Mouse (Mus musculus) testis, adult 2 months (tissue): ENCODE results near the gene Csad. TPM values are rescaled to one million over a fixed set of nuclear protein-coding genes. Genes with fewer than 3 reads are reported as not detected.
"Not testable (repeated sequence)": the region's sequence is repeated elsewhere in the genome, so short reads cannot be mapped to it uniquely, and the experiment has no call there.

Experiments used
- H3K27ac ChIP-seq: fragments of 200-500 bp; 2 replicates; pipeline ENCODE4 v1.5.1; 2012; ENCODE audit warnings: low read depth, low read length; ENCODE audit not compliant: control insufficient read depth, insufficient read depth
- H3K27me3 ChIP-seq: fragments of 200-500 bp; 2 replicates; pipeline ENCODE4 v1.6.1; 2012; ENCODE audit warnings: mild to moderate bottlenecking, low read length, moderate library complexity; ENCODE audit not compliant: control insufficient read depth, insufficient read depth
- H3K36me3 ChIP-seq: fragments of 200-500 bp; 2 replicates; pipeline ENCODE4 v1.6.1; 2012; ENCODE audit warnings: mild to moderate bottlenecking, low read length; ENCODE audit not compliant: control insufficient read depth, insufficient read depth
- H3K4me1 ChIP-seq: fragments of 200-500 bp; 2 replicates; pipeline ENCODE4 v1.6.1; 2012; ENCODE audit warnings: low read length; ENCODE audit not compliant: control insufficient read depth, insufficient read depth
- H3K4me3 ChIP-seq: fragments of 200-500 bp; 2 replicates; pipeline ENCODE4 v1.5.1; 2012; ENCODE audit warnings: low read depth, mild to moderate bottlenecking, low read length, moderate library complexity, mixed read lengths; ENCODE audit not compliant: control insufficient read depth
- CTCF ChIP-seq: fragments of 200-500 bp; IDR thresholded peaks from 2 replicates; pipeline ENCODE4 v1.5.1; 2012; ENCODE audit warnings: low read depth, mild to moderate bottlenecking, inconsistent platforms, low read length, moderate library complexity; ENCODE audit not compliant: control insufficient read depth, insufficient read depth, insufficient replicate concordance
- POLR2A ChIP-seq: fragments of 200-500 bp; IDR thresholded peaks from 2 replicates; pipeline ENCODE4 v1.6.1; 2012; ENCODE audit warnings: low read depth, mild to moderate bottlenecking, inconsistent platforms, low read length, moderate library complexity; ENCODE audit not compliant: control insufficient read depth
- polyA plus RNA-seq: library from polyadenylated mRNA; depleted of rRNA; stranded (reverse); fragments of >200 nt; gene quantifications from 2 replicates; pipeline ENCODE4 v1.2.3, GENCODE M21; 2012

Gene Csad
- polyA plus RNA-seq, 1 experiment: 23.1 TPM

- Histone ChIP-seq H3K4me1 (peaks cover 5% of the 10 kb centered on the region; the same call in 1 of the 2 replicates), H3K27ac (no peak within 1 kb of the TSS), H3K4me3 (no peak within 1 kb of the TSS), H3K27me3 (no peaks in the 10 kb centered on the region), H3K36me3 (no peaks in the 10 kb centered on the region)
- TF ChIP-seq CTCF (no peak), POLR2A (no peak)
Measured at GRCm38 (mm10) chr15:102231748-102232147, 27.2 kb upstream of the Csad start, which contains the start of gene Itgb7. Itgb7 (minus strand) TSS chr15:102231944.

- H3K4me1 ChIP-seq: peaks cover 5% of the 10 kb centered on the region; the same call in 1 of the 2 replicates
- TF ChIP-seq CTCF: no peak
- TF ChIP-seq POLR2A: no peak
- H3K36me3 ChIP-seq: no peaks in the 10 kb centered on the region
- no peak overlapping the region for H3K4me3 ChIP-seq
- H3K27ac ChIP-seq: no peak overlapping the region
- H3K27me3 ChIP-seq: no peaks in the 10 kb centered on the region
Measured at GRCm38 (mm10) chr15:102230408-102231321, 26.1 kb upstream of the Csad start.

- H3K4me1 ChIP-seq: peaks cover 12% of the 10 kb centered on the region
- H3K4me3 ChIP-seq, H3K27me3 ChIP-seq, H3K27ac ChIP-seq, H3K36me3 ChIP-seq: not testable (repeated sequence)
Measured at GRCm38 (mm10) chr15:102225619-102226018, 21.1 kb upstream of the Csad start.

DNA sequence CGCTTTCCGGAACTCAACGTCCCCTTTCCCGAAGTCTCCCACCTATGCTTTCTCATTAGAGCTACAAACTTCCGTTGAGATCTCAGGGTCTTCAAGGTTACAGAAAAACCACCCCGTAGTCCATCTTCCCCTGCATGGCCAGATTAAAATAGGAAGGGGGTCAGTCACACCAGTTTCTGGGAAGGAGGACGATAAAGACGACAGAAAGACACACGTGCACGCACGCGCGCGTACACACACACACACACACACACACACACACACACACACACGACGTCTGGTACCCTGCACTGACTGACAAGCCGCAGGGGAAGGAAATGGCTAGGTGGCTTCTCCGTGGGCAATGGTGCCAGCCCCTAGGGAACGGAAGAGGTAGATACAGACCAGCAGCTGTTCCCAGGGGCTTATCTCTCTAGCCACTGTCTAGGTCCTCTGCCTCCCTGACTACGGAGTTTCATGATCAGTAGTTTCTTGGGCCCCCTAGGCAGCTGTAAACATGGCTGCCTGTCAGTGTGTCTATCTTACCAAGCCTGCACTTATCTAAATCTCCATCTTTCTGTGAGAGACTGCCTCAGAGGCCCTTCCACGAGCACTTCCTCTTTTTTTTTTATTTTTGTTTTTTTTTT is 20.6 kb upstream of the Csad start:
- Histone ChIP-seq H3K4me3 (peak overlapping the region; percentile 58), H3K27ac (no peak overlapping the region), H3K4me1 (peaks cover 12% of the 10 kb centered on the region), H3K36me3 (no peaks in the 10 kb centered on the region), H3K27me3 (no peaks in the 10 kb centered on the region)
- no peak for TF ChIP-seq POLR2A
- no peak for TF ChIP-seq CTCF

GRCm38 (mm10) chr15:102224186-102224991 is 19.9 kb upstream of the Csad start:
- H3K27me3 ChIP-seq: no peaks in the 10 kb centered on the region
- H3K4me3 ChIP-seq: peak overlapping the region; percentile 58
- peaks cover 12% of the 10 kb centered on the region for H3K4me1 ChIP-seq
- TF ChIP-seq CTCF: peak; percentile 52; the same call in 1 of the 2 replicates
- TF ChIP-seq POLR2A: no peak
- no peak overlapping the region for H3K27ac ChIP-seq
- H3K36me3 ChIP-seq: no peaks in the 10 kb centered on the region

DNA sequence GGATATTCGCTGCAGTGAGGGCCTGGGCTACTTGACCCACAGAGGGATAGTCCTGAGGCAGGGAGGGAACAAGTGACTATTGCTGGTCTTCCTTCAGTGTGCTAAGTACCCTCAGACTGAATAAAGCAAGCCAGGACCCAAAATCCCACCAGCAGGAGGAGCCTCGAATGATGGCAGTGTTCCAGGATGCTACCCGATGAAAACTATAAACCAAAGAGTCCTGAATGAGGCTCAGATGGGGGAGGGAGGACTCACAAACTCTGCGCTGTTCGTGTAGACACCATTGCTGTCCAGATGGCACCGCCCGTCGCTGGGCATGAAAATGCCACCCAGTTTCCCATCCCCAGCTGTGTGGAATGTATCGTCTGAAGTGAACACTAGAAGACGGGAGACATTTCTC is 17.9 kb upstream of the Csad start:
- no peak for TF ChIP-seq CTCF
- Histone ChIP-seq H3K36me3 (no peaks in the 10 kb centered on the region), H3K4me3 (no peak overlapping the region)

GRCm38 (mm10) chr15:102217325-102217724 is 12.8 kb upstream of the Csad start:
- H3K4me1 ChIP-seq: no peaks in the 10 kb centered on the region
- H3K4me3 ChIP-seq: no peak overlapping the region
- no peaks in the 10 kb centered on the region for H3K27me3 ChIP-seq
- no peaks in the 10 kb centered on the region for H3K36me3 ChIP-seq
- TF ChIP-seq POLR2A: no peak
- TF ChIP-seq CTCF: no peak
- H3K27ac ChIP-seq: no peak overlapping the region

More for the DNA sequence above, 17.9 kb upstream of the Csad start:
- H3K27ac ChIP-seq: no peak overlapping the region
- peaks cover 12% of the 10 kb centered on the region for H3K4me1 ChIP-seq
- H3K27me3 ChIP-seq: no peaks in the 10 kb centered on the region
